Mouse (Mus musculus): ENCODE results near the gene Rrp9. TPM values are rescaled to one million over a fixed set of nuclear protein-coding genes. Genes with fewer than 3 reads are reported as not detected.

The Rrp9 gene
- total and polyA plus RNA-seq, 2 experiments from 2014 or later: 21.0 to 54.6 TPM

GRCm38 (mm10) chr9:106470991-106471750 lies 4.6 kb upstream of the Rrp9 start:
- WGBS: 71% methylated on average over 14 of the region's 14 CpGs
- H3K9ac ChIP-seq (replicated peaks; ENCODE audit: low read depth, low read length): no peak overlapping the region
- H3K36me3 ChIP-seq (replicated peaks; ENCODE audit: control insufficient read depth, insufficient read depth, low read length): no peaks in the 10 kb centered on the region
- no peaks in the 10 kb centered on the region for H3K9me3 ChIP-seq (replicated peaks; ENCODE audit: control insufficient read depth, low read length)
- H3K4me1 ChIP-seq (ENCODE audit: control insufficient read depth, insufficient read depth): peaks cover 15% of the 10 kb centered on the region
- ATAC-seq (ENCODE audit: insufficient read depth, low read depth) (no peak), DNase-seq (ENCODE audit: low spot score) (no peak)
- no peaks in the 10 kb centered on the region for H3K27me3 ChIP-seq (ENCODE audit: control insufficient read depth, insufficient read depth, low read length)
- TF ChIP-seq EP300 (IDR thresholded peaks at IDR 0.05; ENCODE audit: low read depth) (no peak), CTCF (IDR thresholded peaks at IDR 0.05; ENCODE audit: low read depth) (no peak)
- H3K4me3 ChIP-seq (ENCODE audit: low read depth, low read length): no peak overlapping the region
- H3K27ac ChIP-seq (ENCODE audit: low read depth): no peak overlapping the region
- H3K4me2 ChIP-seq (ENCODE audit: low read depth, low read length): peak overlapping the region; percentile 35; the same call in 1 of the 2 replicates

DNA sequence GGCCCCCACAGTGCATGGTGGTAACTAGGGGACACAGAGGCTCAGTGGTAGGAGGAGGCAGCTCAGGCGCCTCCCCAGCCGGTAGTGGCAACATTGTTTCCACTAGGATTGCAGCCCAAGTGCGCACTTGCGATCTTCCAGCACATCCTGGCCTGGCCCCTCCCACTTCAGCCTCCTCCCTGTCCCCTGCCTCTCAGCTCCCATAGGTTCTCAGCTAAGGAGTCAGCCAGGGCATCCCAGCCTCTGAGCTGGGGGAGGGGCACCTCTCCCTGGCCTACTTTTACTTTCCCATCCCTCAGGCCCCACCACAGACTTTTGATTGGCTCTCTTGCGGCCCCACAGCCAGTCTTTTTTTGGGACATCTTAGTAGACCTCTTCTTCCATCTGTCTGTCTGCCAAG lies 3.9 kb upstream of the Rrp9 start:
- H3K4me1 ChIP-seq (ENCODE audit: control insufficient read depth, insufficient read depth): peaks cover 20% of the 10 kb centered on the region
- H3K27ac ChIP-seq (ENCODE audit: low read depth): peak overlapping the region; percentile 32; the same call in 1 of the 2 replicates

GRCm38 (mm10) chr9:106472321-106472720 lies 3.4 kb upstream of the Rrp9 start:
- peak overlapping the region; percentile 32 for H3K27ac ChIP-seq (ENCODE audit: low read depth)
- TF ChIP-seq EP300 (IDR thresholded peaks at IDR 0.05; ENCODE audit: low read depth) (no peak), CTCF (IDR thresholded peaks at IDR 0.05; ENCODE audit: low read depth) (no peak)
- no peaks in the 10 kb centered on the region for H3K27me3 ChIP-seq (ENCODE audit: control insufficient read depth, insufficient read depth, low read length)
- H3K36me3 ChIP-seq (replicated peaks; ENCODE audit: control insufficient read depth, insufficient read depth, low read length): no peaks in the 10 kb centered on the region
- DNase-seq (ENCODE audit: low spot score): no peak
- H3K9me3 ChIP-seq (replicated peaks; ENCODE audit: control insufficient read depth, low read length): no peaks in the 10 kb centered on the region
- WGBS: 45% methylated on average over 4 of the region's 4 CpGs
- no peak overlapping the region for H3K4me3 ChIP-seq (ENCODE audit: low read depth, low read length)
- H3K4me2 ChIP-seq (ENCODE audit: low read depth, low read length): no peak overlapping the region
- H3K9ac ChIP-seq (replicated peaks; ENCODE audit: low read depth, low read length): no peak overlapping the region
- peaks cover 21% of the 10 kb centered on the region for H3K4me1 ChIP-seq (ENCODE audit: control insufficient read depth, insufficient read depth)
- no peak for ATAC-seq (ENCODE audit: insufficient read depth, low read depth)

More for the DNA sequence above, 3.9 kb upstream of the Rrp9 start:
- TF ChIP-seq CTCF (IDR thresholded peaks at IDR 0.05; ENCODE audit: low read depth) (no peak), EP300 (IDR thresholded peaks at IDR 0.05; ENCODE audit: low read depth) (no peak)
- ATAC-seq (ENCODE audit: insufficient read depth, low read depth) (peak; percentile 23), DNase-seq (ENCODE audit: low spot score) (peak; percentile 73)
- Histone ChIP-seq H3K9me3 (replicated peaks; ENCODE audit: control insufficient read depth, low read length) (no peaks in the 10 kb centered on the region), H3K4me3 (ENCODE audit: low read depth, low read length) (no peak overlapping the region), H3K9ac (replicated peaks; ENCODE audit: low read depth, low read length) (no peak overlapping the region), H3K36me3 (replicated peaks; ENCODE audit: control insufficient read depth, insufficient read depth, low read length) (no peaks in the 10 kb centered on the region), H3K4me2 (ENCODE audit: low read depth, low read length) (peak overlapping the region; percentile 35; the same call in 1 of the 2 replicates), H3K27me3 (ENCODE audit: control insufficient read depth, insufficient read depth, low read length) (no peaks in the 10 kb centered on the region)
- WGBS: 17% methylated on average over 5 of the region's 5 CpGs

DNA sequence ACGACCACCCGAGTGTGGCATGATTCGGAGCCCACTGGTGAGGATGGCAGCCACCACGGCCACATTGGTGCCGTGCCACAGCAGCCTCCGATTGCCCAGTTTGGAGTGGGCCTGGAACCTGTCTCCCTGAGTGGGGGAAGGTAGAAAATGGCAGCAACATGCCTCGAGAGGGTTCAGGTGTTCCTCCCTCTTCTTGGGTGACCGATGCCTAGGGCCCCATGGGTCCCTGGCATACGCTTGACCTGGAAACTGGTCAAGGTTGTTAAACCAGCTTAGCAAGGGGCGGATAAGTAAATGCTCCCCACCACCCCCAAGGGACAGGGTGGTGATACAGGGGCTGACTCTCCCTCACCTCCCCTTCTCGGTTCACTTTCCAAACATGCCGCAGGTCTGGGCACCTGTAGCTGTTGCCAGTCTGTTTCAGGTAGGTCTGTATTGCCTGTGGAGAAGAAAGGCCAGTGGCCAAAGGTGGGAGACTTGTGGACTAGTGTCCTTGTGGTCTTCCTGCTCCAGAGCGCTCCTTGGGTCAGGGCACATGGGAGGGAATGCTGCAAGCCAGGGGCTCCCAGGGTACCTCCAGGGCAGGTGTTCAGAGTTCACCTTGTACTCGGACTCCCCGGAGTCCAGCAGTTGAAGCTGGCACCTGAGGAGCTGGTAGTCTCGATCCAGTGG lies 2.5 kb upstream of the Rrp9 start:
- H3K27me3 ChIP-seq (ENCODE audit: control insufficient read depth, insufficient read depth, low read length): no peaks in the 10 kb centered on the region
- no peaks in the 10 kb centered on the region for H3K36me3 ChIP-seq (replicated peaks; ENCODE audit: control insufficient read depth, insufficient read depth, low read length)
- DNase-seq (ENCODE audit: low spot score) (no peak), ATAC-seq (ENCODE audit: insufficient read depth, low read depth) (no peak)
- H3K4me2 ChIP-seq (ENCODE audit: low read depth, low read length): no peak overlapping the region
- H3K4me1 ChIP-seq (ENCODE audit: control insufficient read depth, insufficient read depth): peaks cover 30% of the 10 kb centered on the region
- 96% methylated on average over 16 of the region's 16 CpGs for WGBS
- H3K4me3 ChIP-seq (ENCODE audit: low read depth, low read length): no peak overlapping the region
- H3K9ac ChIP-seq (replicated peaks; ENCODE audit: low read depth, low read length): no peak overlapping the region
- TF ChIP-seq CTCF (IDR thresholded peaks at IDR 0.05; ENCODE audit: low read depth) (no peak), EP300 (IDR thresholded peaks at IDR 0.05; ENCODE audit: low read depth) (no peak)
- peak overlapping the region; percentile 32; the same call in 1 of the 2 replicates for H3K27ac ChIP-seq (ENCODE audit: low read depth)
- no peaks in the 10 kb centered on the region for H3K9me3 ChIP-seq (replicated peaks; ENCODE audit: control insufficient read depth, low read length)

DNA sequence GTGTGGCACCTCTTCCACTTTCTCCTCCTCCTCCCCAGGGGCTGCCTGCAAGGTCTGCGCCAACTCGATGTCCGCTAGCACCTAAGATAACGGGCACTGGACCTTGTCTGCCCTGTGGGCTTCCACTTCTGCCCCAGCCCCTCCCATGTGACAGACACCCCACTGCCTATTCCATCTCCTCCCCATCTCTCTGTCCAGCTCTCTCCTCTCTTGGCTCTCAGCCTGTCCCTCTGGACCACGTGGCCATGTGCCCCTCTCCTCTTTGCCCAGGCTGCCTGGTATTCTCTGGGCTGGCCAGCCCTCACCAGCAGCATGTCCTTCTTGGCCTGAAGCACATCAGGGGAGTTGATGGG lies 2.0 kb upstream of the Rrp9 start:
- no peaks in the 10 kb centered on the region for H3K36me3 ChIP-seq (replicated peaks; ENCODE audit: control insufficient read depth, insufficient read depth, low read length)
- no peak for DNase-seq (ENCODE audit: low spot score)
- H3K9ac ChIP-seq (replicated peaks; ENCODE audit: low read depth, low read length): no peak overlapping the region
- no peak for ATAC-seq (ENCODE audit: insufficient read depth, low read depth)
- no peaks in the 10 kb centered on the region for H3K9me3 ChIP-seq (replicated peaks; ENCODE audit: control insufficient read depth, low read length)
- no peak overlapping the region for H3K4me2 ChIP-seq (ENCODE audit: low read depth, low read length)
- no peak for TF ChIP-seq EP300 (IDR thresholded peaks at IDR 0.05; ENCODE audit: low read depth)
- TF ChIP-seq CTCF (IDR thresholded peaks at IDR 0.05; ENCODE audit: low read depth): no peak
- 74% methylated on average over 5 of the region's 5 CpGs for WGBS
- H3K27me3 ChIP-seq (ENCODE audit: control insufficient read depth, insufficient read depth, low read length): no peaks in the 10 kb centered on the region
- H3K27ac ChIP-seq (ENCODE audit: low read depth): no peak overlapping the region
- peaks cover 32% of the 10 kb centered on the region for H3K4me1 ChIP-seq (ENCODE audit: control insufficient read depth, insufficient read depth)
- H3K4me3 ChIP-seq (ENCODE audit: low read depth, low read length): no peak overlapping the region

Data from heart, postnatal 0 days (tissue).